Mouse (Mus musculus) MEL (cell line): Measurements from ENCODE around the gene Tbc1d2b. TPM values are rescaled to one million over a fixed set of nuclear protein-coding genes. Genes with fewer than 3 reads are reported as not detected.

Experiments
- DNase-seq: peaks from one replicate; pipeline ENCODE4 v3.0.0; 2011; ENCODE audit warnings: low read depth, low spot score
- H3K27ac ChIP-seq: 2 replicates; pipeline ENCODE4 v1.5.1; 2012; ENCODE audit warnings: low read depth, mild to moderate bottlenecking, control low read depth, low read length, moderate library complexity; ENCODE audit not compliant: control insufficient read depth
- H3K27me3 ChIP-seq, 2 experiments: fragments of 150-350 bp in 1 of 2; sonication (generic) in 1 of 2; 2 replicates each; pipeline ENCODE4 v1.6.1; 2012; ENCODE audit warnings: low read length in 2 of 2, mild to moderate bottlenecking in 2 of 2, improper control_type of control experiment in 1 of 2, moderate library complexity in 1 of 2; ENCODE audit not compliant: insufficient read depth in 2 of 2, control insufficient read depth in 1 of 2
- H3K36me3 ChIP-seq, 2 experiments: 2 replicates each; pipeline ENCODE4 v1.6.1; 2012 to 2014; ENCODE audit warnings: low read length in 2 of 2, improper control_type of control experiment in 1 of 2, inconsistent platforms in 1 of 2, mild to moderate bottlenecking in 1 of 2; ENCODE audit not compliant: insufficient read depth in 2 of 2, control insufficient read depth in 1 of 2
- H3K4me1 ChIP-seq, 2 experiments: fragments of 150-350 bp in 1 of 2; sonication (generic) in 1 of 2; 2 replicates each; pipeline ENCODE4 v1.6.1; 2012; ENCODE audit warnings: low read length in 2 of 2, improper control_type of control experiment in 1 of 2, mild to moderate bottlenecking in 1 of 2; ENCODE audit not compliant: insufficient read depth in 2 of 2, control insufficient read depth in 1 of 2
- H3K4me3 ChIP-seq, 2 experiments: fragments of 150-350 bp in 1 of 2; sonication (generic) in 1 of 2; 2 replicates each; pipeline ENCODE4 v1.5.1; 2012; ENCODE audit warnings: low read depth in 2 of 2, low read length in 2 of 2, mild to moderate bottlenecking in 2 of 2, moderate library complexity in 2 of 2, control low read depth in 1 of 2, improper control_type of control experiment in 1 of 2; ENCODE audit not compliant: control insufficient read depth in 1 of 2, insufficient read depth in 1 of 2
- H3K79me2 ChIP-seq: 2 replicates; pipeline ENCODE4 v1.6.1; 2012; ENCODE audit warnings: mild to moderate bottlenecking, low read length, moderate library complexity; ENCODE audit not compliant: control insufficient read depth, poor library complexity, insufficient read depth
- H3K9ac ChIP-seq: 2 replicates; pipeline ENCODE4 v1.6.1; 2012; ENCODE audit warnings: low read depth, mild to moderate bottlenecking, control low read depth, low read length, moderate library complexity; ENCODE audit not compliant: control insufficient read depth, poor library complexity, severe bottlenecking
- H3K9me3 ChIP-seq: fragments of 150-350 bp; sonication (generic); replicated peaks from 2 replicates; pipeline ENCODE4 v1.6.1; 2012; ENCODE audit warnings: mild to moderate bottlenecking, low read length, improper control_type of control experiment, moderate library complexity; ENCODE audit not compliant: insufficient read depth
- CHD1 ChIP-seq: IDR thresholded peaks from 2 replicates; pipeline ENCODE4 v1.6.1; 2012; ENCODE audit warnings: low read depth, mild to moderate bottlenecking, inconsistent platforms, low read length, improper control_type of control experiment
- E2F4 ChIP-seq: IDR thresholded peaks from 2 replicates; pipeline ENCODE4 v1.6.1; 2011; ENCODE audit warnings: low read depth, low read length, improper control_type of control experiment, borderline replicate concordance
- EP300 ChIP-seq, 2 experiments: IDR thresholded peaks; 2 replicates each; pipeline ENCODE4 v1.6.1; 2011; ENCODE audit warnings: improper control_type of control experiment in 2 of 2, low read length in 2 of 2, low read depth in 1 of 2, mild to moderate bottlenecking in 1 of 2
- ETS1 ChIP-seq: IDR thresholded peaks from 2 replicates; pipeline ENCODE4 v1.6.1; 2012; ENCODE audit warnings: low read depth, mild to moderate bottlenecking, inconsistent platforms, low read length, improper control_type of control experiment, moderate library complexity
- HCFC1 ChIP-seq: IDR thresholded peaks from 2 replicates; pipeline ENCODE4 v1.6.1; 2012; ENCODE audit warnings: low read depth, mild to moderate bottlenecking, inconsistent platforms, low read length, improper control_type of control experiment, moderate library complexity
- JUND ChIP-seq: IDR thresholded peaks from 2 replicates; pipeline ENCODE4 v1.6.1; 2011; ENCODE audit warnings: low read depth, mild to moderate bottlenecking, improper control_type of control experiment, low read length
- KAT2A ChIP-seq: conservative IDR thresholded peaks from 2 replicates; pipeline ENCODE4 v1.6.1; 2012; ENCODE audit warnings: low read depth, low read length, improper control_type of control experiment, inconsistent platforms
- MAFK ChIP-seq: IDR thresholded peaks from 2 replicates; pipeline ENCODE4 v1.6.1; 2011; ENCODE audit warnings: low read depth, mild to moderate bottlenecking, low read length, improper control_type of control experiment, borderline replicate concordance
- MXI1 ChIP-seq: IDR thresholded peaks from 2 replicates; pipeline ENCODE4 v1.6.1; 2011; ENCODE audit warnings: mild to moderate bottlenecking, low read depth, low read length, improper control_type of control experiment
- MYB ChIP-seq: IDR thresholded peaks from 2 replicates; pipeline ENCODE4 v1.6.1; 2011; ENCODE audit warnings: mild to moderate bottlenecking, low read depth, low read length, improper control_type of control experiment
- MYC ChIP-seq: IDR thresholded peaks from 2 replicates; pipeline ENCODE4 v1.6.1; 2011; ENCODE audit warnings: low read depth, mild to moderate bottlenecking, low read length, improper control_type of control experiment, moderate library complexity
- NELFE ChIP-seq: IDR thresholded peaks from 2 replicates; pipeline ENCODE4 v1.6.1; 2011; ENCODE audit warnings: low read depth, low read length, improper control_type of control experiment
- NRF1 ChIP-seq: IDR thresholded peaks from 2 replicates; pipeline ENCODE4 v1.6.1; 2014; ENCODE audit warnings: low read depth, mild to moderate bottlenecking, inconsistent platforms, low read length, improper control_type of control experiment, moderate library complexity; ENCODE audit not compliant: poor library complexity, insufficient read depth, severe bottlenecking
- RCOR1 ChIP-seq: IDR thresholded peaks from 2 replicates; pipeline ENCODE4 v1.6.1; 2012; ENCODE audit warnings: low read depth, mild to moderate bottlenecking, inconsistent platforms, low read length, improper control_type of control experiment
- SMC3 ChIP-seq: IDR thresholded peaks from 2 replicates; pipeline ENCODE4 v1.6.1; 2011; ENCODE audit warnings: low read depth, low read length, improper control_type of control experiment
- TBP ChIP-seq: IDR thresholded peaks from 2 replicates; pipeline ENCODE4 v1.8.0; 2011; ENCODE audit warnings: low read depth, low read length, improper control_type of control experiment
- TCF12 ChIP-seq: IDR thresholded peaks from 2 replicates; pipeline ENCODE4 v1.6.1; 2014; ENCODE audit warnings: low read depth, mild to moderate bottlenecking, inconsistent platforms, low read length, improper control_type of control experiment, moderate library complexity
- UBTF ChIP-seq: IDR thresholded peaks from 2 replicates; pipeline ENCODE4 v1.6.1; 2012; ENCODE audit warnings: low read depth, mild to moderate bottlenecking, inconsistent platforms, low read length, improper control_type of control experiment, moderate library complexity, borderline replicate concordance; ENCODE audit not compliant: insufficient read depth
- USF2 ChIP-seq, 2 experiments: IDR thresholded peaks; 2 replicates each; pipeline ENCODE4 v1.6.1; 2011 to 2012; ENCODE audit warnings: improper control_type of control experiment in 2 of 2, low read length in 2 of 2, borderline replicate concordance in 1 of 2, inconsistent platforms in 1 of 2, low read depth in 1 of 2, mild to moderate bottlenecking in 1 of 2; ENCODE audit not compliant: insufficient read depth in 1 of 2
- ZC3H11A ChIP-seq: IDR thresholded peaks from 2 replicates; pipeline ENCODE4 v1.6.1; 2012; ENCODE audit warnings: low read depth, mild to moderate bottlenecking, inconsistent platforms, low read length, improper control_type of control experiment
- ZNF384 ChIP-seq: IDR thresholded peaks from 2 replicates; pipeline ENCODE4 v1.6.1; 2012; ENCODE audit warnings: low read depth, mild to moderate bottlenecking, inconsistent platforms, low read length, improper control_type of control experiment
- polyA plus RNA-seq, 2 experiments: library from polyadenylated mRNA; stranded (reverse) in 1 of 2; unstranded in 1 of 2; fragments of >175 nt in 1 of 2; fragments of >200 nt in 1 of 2; gene quantifications; 2 replicates each; pipeline versions ENCODE4 v1.2.1 to v1.2.4; 2012; ENCODE audit warnings: low replicate concordance in 2 of 2, low read depth in 1 of 2; ENCODE audit not compliant: insufficient read length in 2 of 2, insufficient read depth in 1 of 2, missing spikeins in 1 of 2
- total RNA-seq: library from RNA; depleted of rRNA; stranded (reverse); fragments of 300-350 nt; gene quantifications from 2 replicates; pipeline ENCODE4 v1.2.3, GENCODE M21; 2012

The Tbc1d2b gene
- total and polyA plus RNA-seq, 3 experiments, result 7.1 to 12.6 TPM; not detected in 1

- no peak for TF ChIP-seq MYC
- no peak for TF ChIP-seq SMC3
- no peak for TF ChIP-seq EP300 (IDR thresholded peaks at IDR 0.05; ENCODE audit: low read depth in 1 of 2, low read length in 2 of 2)
- TF ChIP-seq UBTF, result no peak
- no peak for TF ChIP-seq MYB
- no peak for TF ChIP-seq RCOR1
- no peak for TF ChIP-seq ZC3H11A
- no peak for TF ChIP-seq NELFE
- TF ChIP-seq E2F4, result no peak
- no peak for TF ChIP-seq USF2 (IDR thresholded peaks at IDR 0.05; ENCODE audit: borderline replicate concordance in 1 of 2, insufficient read depth in 1 of 2, low read depth in 1 of 2, low read length in 2 of 2)
- TF ChIP-seq TBP, result no peak
- TF ChIP-seq CHD1, result no peak
- TF ChIP-seq NRF1, result no peak
- no peak for TF ChIP-seq MXI1
- TF ChIP-seq MAFK, result no peak
- no peak for TF ChIP-seq ETS1
- H3K27ac ChIP-seq, result no peak overlapping the region
Measured at GRCm38 (mm10) chr9:90316300-90316699, 45.7 kb upstream of the Tbc1d2b start.

GRCm38 (mm10) chr9:90315662-90316061 lies 45.1 kb upstream of the Tbc1d2b start:
- TF ChIP-seq MYC, result no peak
- TF ChIP-seq ZNF384, result no peak
- TF ChIP-seq NELFE, result no peak
- no peak for TF ChIP-seq KAT2A
- TF ChIP-seq HCFC1, result no peak
- TF ChIP-seq JUND, result no peak
- no peak for TF ChIP-seq SMC3
- TF ChIP-seq ETS1, result no peak
- no peak for TF ChIP-seq TCF12
- Histone ChIP-seq H3K9me3 (no peaks in the 10 kb centered on the region), H3K4me3 (no peak overlapping the region), H3K4me1 (no peaks in the 10 kb centered on the region), H3K27ac (no peak overlapping the region), H3K27me3 (no peaks in the 10 kb centered on the region; a peak in 1 of 4 replicates), H3K9ac (no peak overlapping the region), H3K79me2 (no peaks in the 10 kb centered on the region), H3K36me3 (no peaks in the 10 kb centered on the region)
- DNase-seq, result no peak

More at GRCm38 (mm10) chr9:90316300-90316699, 45.7 kb upstream of the Tbc1d2b start:
- Histone ChIP-seq H3K36me3 (no peaks in the 10 kb centered on the region), H3K9me3 (no peaks in the 10 kb centered on the region), H3K79me2 (no peaks in the 10 kb centered on the region), H3K27me3 (no peaks in the 10 kb centered on the region; a peak in 1 of 4 replicates), H3K9ac (no peak overlapping the region), H3K4me3 (no peak overlapping the region), H3K4me1 (no peaks in the 10 kb centered on the region)
- DNase-seq, result no peak
